Mouse (Mus musculus): ENCODE results near the gene Cemip.
"Not testable (repeated sequence)": the region's sequence is repeated elsewhere in the genome, so short reads cannot be mapped to it uniquely, and the experiment has no call there.

Gene Cemip

GRCm38 (mm10) chr7:84086039-84086829 lies at the start of gene Cemip:
TSS of gene Cemip (minus strand) at chr7:84086502.
- DNase-seq, result peak; percentile 85

GRCm38 (mm10) chr7:84132704-84133103 lies 46.4 kb upstream of the Cemip start:
- DNase-seq, result no peak

- no peak for DNase-seq
Measured at GRCm38 (mm10) chr7:84131736-84132135, 45.4 kb upstream of the Cemip start.

GRCm38 (mm10) chr7:84128661-84129060 lies 42.4 kb upstream of the Cemip start:
- no peak for DNase-seq

GRCm38 (mm10) chr7:84125730-84126129 lies 39.4 kb upstream of the Cemip start:
- DNase-seq, result no peak

- not testable (repeated sequence) for DNase-seq
Measured at GRCm38 (mm10) chr7:84123651-84124050, 37.3 kb upstream of the Cemip start.

GRCm38 (mm10) chr7:84121778-84122177 lies 35.5 kb upstream of the Cemip start:
- no peak for DNase-seq

GRCm38 (mm10) chr7:84120142-84120760 lies 33.9 kb upstream of the Cemip start:
- no peak for DNase-seq

GRCm38 (mm10) chr7:84119216-84120105 lies 33.2 kb upstream of the Cemip start:
- no peak for DNase-seq

GRCm38 (mm10) chr7:84117543-84118122 lies 31.3 kb upstream of the Cemip start:
- DNase-seq, result no peak

- no peak for DNase-seq
Measured at GRCm38 (mm10) chr7:84116621-84117542, 30.6 kb upstream of the Cemip start.

GRCm38 (mm10) chr7:84115385-84115784 lies 29.1 kb upstream of the Cemip start:
- no peak for DNase-seq

GRCm38 (mm10) chr7:84114775-84115174 lies 28.5 kb upstream of the Cemip start:
- no peak for DNase-seq

- no peak for DNase-seq
Measured at GRCm38 (mm10) chr7:84113035-84113390, 26.7 kb upstream of the Cemip start.

- no peak for DNase-seq
Measured at GRCm38 (mm10) chr7:84112351-84113034, 26.2 kb upstream of the Cemip start.

GRCm38 (mm10) chr7:84111716-84112350 lies 25.5 kb upstream of the Cemip start:
- DNase-seq, result no peak

GRCm38 (mm10) chr7:84106942-84107341 lies 20.6 kb upstream of the Cemip start:
- DNase-seq, result no peak

GRCm38 (mm10) chr7:84102589-84102988 lies 16.3 kb upstream of the Cemip start:
- no peak for DNase-seq

- DNase-seq, result no peak
Measured at GRCm38 (mm10) chr7:84100672-84101071, 14.4 kb upstream of the Cemip start.

GRCm38 (mm10) chr7:84098098-84098497 lies 11.8 kb upstream of the Cemip start:
- DNase-seq, result no peak

- DNase-seq, result peak; percentile 35
Measured at GRCm38 (mm10) chr7:84096501-84096900, 10.2 kb upstream of the Cemip start.

Data from cerebellum, adult 11-12 months (tissue).